Mouse (Mus musculus): ENCODE data around the gene Atp8a2. TPM values are rescaled to one million over a fixed set of nuclear protein-coding genes. Genes with fewer than 3 reads are reported as not detected.

Atp8a2 gene
- polyA plus RNA-seq, 1 experiment from 2014 or later = 6.9 TPM

- Histone ChIP-seq H3K4me1 (peaks cover 11% of the 10 kb centered on the region), H3K4me3 (no peak overlapping the region), H3K36me3 (no peaks in the 10 kb centered on the region), H3K27ac (no peak overlapping the region), H3K27me3 (ENCODE audit: insufficient read depth, poor library complexity, severe bottlenecking) (peaks cover 4% of the 10 kb centered on the region; the same call in 1 of the 2 replicates), H3K9me3 (no peaks in the 10 kb centered on the region)
- DNase-seq (ENCODE audit: low spot score) = no peak
- 88% methylated on average over 10 of the region's 10 CpGs for WGBS
These were observed 313.4 kb downstream of the Atp8a2 start for GRCm38 (mm10) chr14:59883517-59884069.

- no peaks in the 10 kb centered on the region for H3K27me3 ChIP-seq (ENCODE audit: insufficient read depth, poor library complexity, severe bottlenecking)
- WGBS = 86% methylated on average over 3 of the region's 3 CpGs
- no peak for DNase-seq (ENCODE audit: low spot score)
- no peaks in the 10 kb centered on the region for H3K4me1 ChIP-seq
- no peak overlapping the region for H3K4me3 ChIP-seq
- H3K9me3 ChIP-seq = peaks cover 4% of the 10 kb centered on the region; the same call in 1 of the 2 replicates
- H3K27ac ChIP-seq = no peak overlapping the region
- H3K36me3 ChIP-seq = no peaks in the 10 kb centered on the region
These were observed 316.1 kb downstream of the Atp8a2 start for GRCm38 (mm10) chr14:59880829-59881228.

GRCm38 (mm10) chr14:59878248-59878647 is 318.7 kb downstream of the Atp8a2 start:
- WGBS = 87% methylated on average over 3 of the region's 3 CpGs
- no peaks in the 10 kb centered on the region for H3K4me1 ChIP-seq
- DNase-seq (ENCODE audit: low spot score) = no peak

GRCm38 (mm10) chr14:59876525-59876924 is 320.5 kb downstream of the Atp8a2 start:
- Histone ChIP-seq H3K27me3 (ENCODE audit: insufficient read depth, poor library complexity, severe bottlenecking) (no peaks in the 10 kb centered on the region), H3K27ac (no peak overlapping the region), H3K36me3 (no peaks in the 10 kb centered on the region), H3K4me1 (no peaks in the 10 kb centered on the region), H3K9me3 (peaks cover 4% of the 10 kb centered on the region; the same call in 1 of the 2 replicates), H3K4me3 (no peak overlapping the region)
- no peak for DNase-seq (ENCODE audit: low spot score)
- WGBS = 62% methylated on average over 2 of the region's 2 CpGs

More at GRCm38 (mm10) chr14:59878248-59878647, 318.7 kb downstream of the Atp8a2 start:
- H3K36me3 ChIP-seq = no peaks in the 10 kb centered on the region
- H3K9me3 ChIP-seq = peaks cover 4% of the 10 kb centered on the region; the same call in 1 of the 2 replicates
- no peak overlapping the region for H3K4me3 ChIP-seq
- H3K27me3 ChIP-seq (ENCODE audit: insufficient read depth, poor library complexity, severe bottlenecking) = no peaks in the 10 kb centered on the region
- no peak overlapping the region for H3K27ac ChIP-seq

- Histone ChIP-seq H3K4me1 (no peaks in the 10 kb centered on the region), H3K27ac (no peak overlapping the region), H3K9me3 (no peaks in the 10 kb centered on the region), H3K36me3 (no peaks in the 10 kb centered on the region), H3K27me3 (ENCODE audit: insufficient read depth, poor library complexity, severe bottlenecking) (no peaks in the 10 kb centered on the region), H3K4me3 (no peak overlapping the region)
- no peak for DNase-seq (ENCODE audit: low spot score)
- WGBS = 75% methylated on average over 7 of the region's 7 CpGs
These were observed 328.6 kb downstream of the Atp8a2 start for GRCm38 (mm10) chr14:59868369-59868768.

- Histone ChIP-seq H3K36me3 (no peaks in the 10 kb centered on the region), H3K4me3 (no peak overlapping the region)
- no peak for DNase-seq (ENCODE audit: low spot score)
These were observed 329.2 kb downstream of the Atp8a2 start for GRCm38 (mm10) chr14:59867749-59868148.

GRCm38 (mm10) chr14:59866001-59866400 is 331.0 kb downstream of the Atp8a2 start:
- 57% methylated on average over 5 of the region's 5 CpGs for WGBS
- Histone ChIP-seq H3K27ac (no peak overlapping the region), H3K4me1 (no peaks in the 10 kb centered on the region), H3K36me3 (no peaks in the 10 kb centered on the region), H3K27me3 (ENCODE audit: insufficient read depth, poor library complexity, severe bottlenecking) (no peaks in the 10 kb centered on the region), H3K4me3 (no peak overlapping the region), H3K9me3 (no peaks in the 10 kb centered on the region)
- no peak for DNase-seq (ENCODE audit: low spot score)

More at GRCm38 (mm10) chr14:59867749-59868148, 329.2 kb downstream of the Atp8a2 start:
- Histone ChIP-seq H3K27me3 (ENCODE audit: insufficient read depth, poor library complexity, severe bottlenecking) (no peaks in the 10 kb centered on the region), H3K4me1 (no peaks in the 10 kb centered on the region), H3K27ac (no peak overlapping the region), H3K9me3 (no peaks in the 10 kb centered on the region)
- WGBS = 73% methylated on average over 7 of the region's 7 CpGs

- Histone ChIP-seq H3K27ac (no peak overlapping the region), H3K4me1 (0 out of 2 replicates have a peak, but pooled peaks cover 14% of the 10 kb centered on the region), H3K36me3 (no peaks in the 10 kb centered on the region), H3K9me3 (no peaks in the 10 kb centered on the region), H3K4me3 (no peak overlapping the region), H3K27me3 (ENCODE audit: insufficient read depth, poor library complexity, severe bottlenecking) (peaks cover 5% of the 10 kb centered on the region; the same call in 1 of the 2 replicates)
- 80% methylated on average over 4 of the region's 4 CpGs for WGBS
- DNase-seq (ENCODE audit: low spot score) = no peak
These were observed 334.6 kb downstream of the Atp8a2 start for GRCm38 (mm10) chr14:59862351-59862750.

- Histone ChIP-seq H3K4me1 (0 out of 2 replicates have a peak, but pooled peaks cover 14% of the 10 kb centered on the region), H3K36me3 (no peaks in the 10 kb centered on the region), H3K4me3 (no peak overlapping the region), H3K27me3 (ENCODE audit: insufficient read depth, poor library complexity, severe bottlenecking) (peaks cover 5% of the 10 kb centered on the region; the same call in 1 of the 2 replicates), H3K9me3 (no peaks in the 10 kb centered on the region), H3K27ac (no peak overlapping the region)
- 83% methylated on average over 11 of the region's 11 CpGs for WGBS
- no peak for DNase-seq (ENCODE audit: low spot score)
These were observed 337.1 kb downstream of the Atp8a2 start for GRCm38 (mm10) chr14:59859830-59860229.

GRCm38 (mm10) chr14:59858501-59859225 is 338.3 kb downstream of the Atp8a2 start:
- WGBS = 82% methylated on average over 6 of the region's 6 CpGs
- H3K4me1 ChIP-seq = peaks cover 16% of the 10 kb centered on the region
- no peak for DNase-seq (ENCODE audit: low spot score)
- no peak overlapping the region for H3K4me3 ChIP-seq
- H3K27me3 ChIP-seq (ENCODE audit: insufficient read depth, poor library complexity, severe bottlenecking) = peaks cover 5% of the 10 kb centered on the region; the same call in 1 of the 2 replicates
- no peaks in the 10 kb centered on the region for H3K9me3 ChIP-seq
- H3K36me3 ChIP-seq = no peaks in the 10 kb centered on the region
- H3K27ac ChIP-seq = no peak overlapping the region

- peak overlapping the region; percentile 24; the same call in 1 of the 2 replicates for H3K4me3 ChIP-seq
- WGBS = 17% methylated on average over 9 of the region's 9 CpGs
- no peaks in the 10 kb centered on the region for H3K27me3 ChIP-seq (ENCODE audit: insufficient read depth, poor library complexity, severe bottlenecking)
- H3K36me3 ChIP-seq = no peaks in the 10 kb centered on the region
- no peak for DNase-seq (ENCODE audit: low spot score)
- no peaks in the 10 kb centered on the region for H3K9me3 ChIP-seq
- peaks cover 21% of the 10 kb centered on the region for H3K4me1 ChIP-seq
- H3K27ac ChIP-seq = peak overlapping the region; percentile 56
These were observed 343.8 kb downstream of the Atp8a2 start for GRCm38 (mm10) chr14:59853139-59853538.

GRCm38 (mm10) chr14:59846609-59847375 is 350.2 kb downstream of the Atp8a2 start:
- H3K36me3 ChIP-seq = no peaks in the 10 kb centered on the region
- no peaks in the 10 kb centered on the region for H3K9me3 ChIP-seq
- H3K4me3 ChIP-seq = no peak overlapping the region
- no peaks in the 10 kb centered on the region for H3K27me3 ChIP-seq (ENCODE audit: insufficient read depth, poor library complexity, severe bottlenecking)
- H3K4me1 ChIP-seq = peaks cover 17% of the 10 kb centered on the region; the same call in 1 of the 2 replicates
- peak overlapping the region; percentile 62 for H3K27ac ChIP-seq
- 42% methylated on average over 14 of the region's 14 CpGs for WGBS
- DNase-seq (ENCODE audit: low spot score) = no peak

Data from heart, embryonic 10.5 days (tissue).